Comparison of ENCODE assay signal across 1 mouse cellular context in genomic region chr14:118900911-118901310, GRCm38 (mm10).
TF ChIP-seq lines count a peak whose summit lies in the region.

No protein-coding gene starts in this region.

TF ChIP-seq in CH12.LX, 34 proteins besides CTCF, POLR2A, EP300 and RAD21:
- no peak for TF ChIP-seq GABPA (IDR thresholded peaks at IDR 0.05; ENCODE audit: insufficient replicate concordance, low read depth, low read length)
- TF ChIP-seq SMC3 (IDR thresholded peaks at IDR 0.05; ENCODE audit: low read depth, low read length) = peak; percentile 9; the same call in 1 of the 2 replicates
- TF ChIP-seq MAZ (IDR thresholded peaks at IDR 0.05; ENCODE audit: low read depth, low read length) = no peak
- no peak for TF ChIP-seq JUND (conservative IDR thresholded peaks at IDR 0.05; ENCODE audit: low read depth, low read length)
